In genomic region chr1:179207846-179208595, GRCm38 (mm10) we compare ENCODE assay signal across 28 mouse cellular contexts.
DNase-seq lines count a peak whose midpoint lies in the region; ATAC-seq and TF ChIP-seq lines count a peak whose summit lies in the region.
"Had no signal": no experiment of that assay in that cellular context is flagged by ENCODE, and none has a peak within 500 bp of the region (broad histone marks: within the 10 kb centered on the region; RNA-seq: fewer than 3 reads in every experiment).

No protein-coding gene starts in this region.

- no peak overlapping the region for H3K4me2 ChIP-seq in forebrain, embryonic 14.5 days (ENCODE audit: low read length)
- H3K4me2 ChIP-seq in forebrain, postnatal 0 days (ENCODE audit: low read depth): no peak overlapping the region
- H3K4me2 ChIP-seq in hindbrain, embryonic 11.5 days (replicated peaks; ENCODE audit: low read depth, low read length): no peak overlapping the region
- no peak overlapping the region for H3K4me2 ChIP-seq in hindbrain, embryonic 13.5 days
- no peak overlapping the region for H3K4me2 ChIP-seq in midbrain, embryonic 13.5 days (replicated peaks)
- H3K4me2 ChIP-seq in midbrain, embryonic 14.5 days (ENCODE audit: low read length): no peak overlapping the region
- H3K4me2 ChIP-seq: embryonic facial prominence, embryonic 13.5 days; forebrain, embryonic 12.5 days; heart, embryonic 13.5 days; hindbrain, embryonic 15.5 days had no signal

- ATAC-seq in forebrain, embryonic 14.5 days: no peak; the same call in 1 of the 2 replicates
- ATAC-seq in forebrain, postnatal 0 days: no peak
- no peak for ATAC-seq in hindbrain, embryonic 11.5 days (ENCODE audit: low FRiP score)
- ATAC-seq in hindbrain, embryonic 13.5 days (ENCODE audit: low FRiP score): no peak
- ATAC-seq in midbrain, embryonic 13.5 days: peak; percentile 20; the same call in 1 of the 2 replicates
- ATAC-seq in midbrain, embryonic 14.5 days (ENCODE audit: low FRiP score, low TSS enrichment): no peak
- ATAC-seq: forebrain, embryonic 16.5 days; intestine, postnatal 0 days; Patski had no signal

- H3K36me3 ChIP-seq in forebrain, embryonic 14.5 days (ENCODE audit: control insufficient read depth, insufficient read depth, low read length): no peaks in the 10 kb centered on the region
- H3K36me3 ChIP-seq in forebrain, postnatal 0 days (ENCODE audit: insufficient read depth): no peaks in the 10 kb centered on the region
- H3K36me3 ChIP-seq in hindbrain, embryonic 11.5 days (ENCODE audit: control insufficient read depth, insufficient read depth, low read length): no peaks in the 10 kb centered on the region
- H3K36me3 ChIP-seq in hindbrain, embryonic 13.5 days: no peaks in the 10 kb centered on the region
- H3K36me3 ChIP-seq in midbrain, embryonic 13.5 days: no peaks in the 10 kb centered on the region
- no peaks in the 10 kb centered on the region for H3K36me3 ChIP-seq in midbrain, embryonic 14.5 days (ENCODE audit: control insufficient read depth, insufficient read depth, low read length)
- H3K36me3 ChIP-seq: embryonic facial prominence, embryonic 13.5 days; forebrain, embryonic 12.5 days; G1E; heart, embryonic 13.5 days; hindbrain, embryonic 10.5 days; hindbrain, embryonic 15.5 days had no signal

- H3K9ac ChIP-seq in forebrain, embryonic 14.5 days (ENCODE audit: low read length): no peak overlapping the region
- no peak overlapping the region for H3K9ac ChIP-seq in forebrain, postnatal 0 days
- H3K9ac ChIP-seq in hindbrain, embryonic 11.5 days (ENCODE audit: low read depth, low read length): no peak overlapping the region
- H3K9ac ChIP-seq in hindbrain, embryonic 13.5 days: no peak overlapping the region
- H3K9ac ChIP-seq in midbrain, embryonic 13.5 days (replicated peaks): no peak overlapping the region
- no peak overlapping the region for H3K9ac ChIP-seq in midbrain, embryonic 14.5 days (replicated peaks; ENCODE audit: low read length)
- H3K9ac ChIP-seq: embryonic facial prominence, embryonic 13.5 days; forebrain, embryonic 12.5 days; heart, embryonic 13.5 days; hindbrain, embryonic 15.5 days had no signal

- no peaks in the 10 kb centered on the region for H3K9me3 ChIP-seq in forebrain, embryonic 14.5 days (replicated peaks; ENCODE audit: control insufficient read depth, low read length)
- no peaks in the 10 kb centered on the region for H3K9me3 ChIP-seq in forebrain, postnatal 0 days (ENCODE audit: low read length)
- no peaks in the 10 kb centered on the region for H3K9me3 ChIP-seq in hindbrain, embryonic 11.5 days (ENCODE audit: control insufficient read depth, low read length)
- no peaks in the 10 kb centered on the region for H3K9me3 ChIP-seq in hindbrain, embryonic 13.5 days
- no peaks in the 10 kb centered on the region for H3K9me3 ChIP-seq in midbrain, embryonic 13.5 days
- no peaks in the 10 kb centered on the region for H3K9me3 ChIP-seq in midbrain, embryonic 14.5 days (ENCODE audit: control insufficient read depth, low read length)
- H3K9me3 ChIP-seq: embryonic facial prominence, embryonic 13.5 days; forebrain, embryonic 12.5 days; G1E; heart, embryonic 13.5 days; hindbrain, embryonic 10.5 days; hindbrain, embryonic 15.5 days had no signal

- no peak overlapping the region for H3K27ac ChIP-seq in forebrain, embryonic 14.5 days (ENCODE audit: low read depth, low read length)
- H3K27ac ChIP-seq in forebrain, postnatal 0 days (ENCODE audit: low read depth, low read length): no peak overlapping the region
- H3K27ac ChIP-seq in hindbrain, embryonic 11.5 days (ENCODE audit: low read depth, low read length): peak overlapping the region; percentile 18; the same call in 1 of the 2 replicates
- H3K27ac ChIP-seq in hindbrain, embryonic 13.5 days: no peak overlapping the region
- peak overlapping the region; percentile 14; the same call in 1 of the 2 replicates for H3K27ac ChIP-seq in midbrain, embryonic 13.5 days
- H3K27ac ChIP-seq in midbrain, embryonic 14.5 days (replicated peaks; ENCODE audit: low read depth, low read length): no peak overlapping the region
- H3K27ac ChIP-seq: embryonic facial prominence, embryonic 13.5 days; forebrain, embryonic 12.5 days; gastrocnemius, adult 2 months; heart, embryonic 13.5 days; hindbrain, embryonic 10.5 days; hindbrain, embryonic 15.5 days had no signal

- no peak for TF ChIP-seq CTCF in forebrain, postnatal 0 days (IDR thresholded peaks at IDR 0.05; ENCODE audit: low read depth)
- TF ChIP-seq CTCF in brain, embryonic 14.5 days (IDR thresholded peaks at IDR 0.05; ENCODE audit: borderline replicate concordance, extremely low read depth, insufficient read depth, insufficient read length): no peak

- WGBS in forebrain, embryonic 14.5 days: 52% methylated on average over 12 of the region's 12 CpGs
- 49% methylated on average over 12 of the region's 12 CpGs for WGBS in forebrain, postnatal 0 days
- WGBS in hindbrain, embryonic 11.5 days: 82% methylated on average over 12 of the region's 12 CpGs
- 64% methylated on average over 12 of the region's 12 CpGs for WGBS in hindbrain, embryonic 13.5 days
- 66% methylated on average over 12 of the region's 12 CpGs for WGBS in midbrain, embryonic 13.5 days
- 66% methylated on average over 12 of the region's 12 CpGs for WGBS in midbrain, embryonic 14.5 days

- H3K27me3 ChIP-seq in forebrain, embryonic 14.5 days (replicated peaks; ENCODE audit: control insufficient read depth, insufficient read depth, low read length): no peaks in the 10 kb centered on the region
- H3K27me3 ChIP-seq in forebrain, postnatal 0 days (ENCODE audit: insufficient read depth, low read length): no peaks in the 10 kb centered on the region
- H3K27me3 ChIP-seq in hindbrain, embryonic 11.5 days (ENCODE audit: control insufficient read depth, insufficient read depth, low read length): no peaks in the 10 kb centered on the region
- no peaks in the 10 kb centered on the region for H3K27me3 ChIP-seq in hindbrain, embryonic 13.5 days
- no peaks in the 10 kb centered on the region for H3K27me3 ChIP-seq in midbrain, embryonic 13.5 days
- no peaks in the 10 kb centered on the region for H3K27me3 ChIP-seq in midbrain, embryonic 14.5 days (ENCODE audit: control insufficient read depth, insufficient read depth, low read length)
- H3K27me3 ChIP-seq: CH12.LX; embryonic facial prominence, embryonic 13.5 days; forebrain, embryonic 12.5 days; heart, embryonic 13.5 days; hindbrain, embryonic 15.5 days; Patski had no signal

- H3K4me3 ChIP-seq in forebrain, embryonic 14.5 days (ENCODE audit: low read depth, low read length): no peak overlapping the region
- no peak overlapping the region for H3K4me3 ChIP-seq in forebrain, postnatal 0 days (ENCODE audit: low read depth, low read length)
- no peak overlapping the region for H3K4me3 ChIP-seq in hindbrain, embryonic 11.5 days (ENCODE audit: low read depth, low read length)
- H3K4me3 ChIP-seq in hindbrain, embryonic 13.5 days: no peak overlapping the region
- H3K4me3 ChIP-seq in midbrain, embryonic 13.5 days (replicated peaks): no peak overlapping the region
- H3K4me3 ChIP-seq in midbrain, embryonic 14.5 days (replicated peaks; ENCODE audit: low read depth, low read length): no peak overlapping the region
- H3K4me3 ChIP-seq: embryonic facial prominence, embryonic 13.5 days; erythroblast, embryonic 14.5 days; forebrain, embryonic 12.5 days; gastrocnemius, adult 2 months; heart, embryonic 13.5 days; hindbrain, embryonic 10.5 days; hindbrain, embryonic 15.5 days had no signal

- DNase-seq in forebrain, embryonic 14.5 days (ENCODE audit: low spot score): peak; percentile 38
- DNase-seq in forebrain, postnatal 0 days: no peak
- DNase-seq in hindbrain, embryonic 11.5 days (ENCODE audit: low spot score): no peak
- DNase-seq in midbrain, embryonic 14.5 days: no peak
- peak; percentile 44 for DNase-seq in brain, embryonic 14.5 days (ENCODE audit: low read depth)
- DNase-seq in cerebellum, postnatal 10 days: no peak
- DNase-seq: adrenal gland, postnatal 14 days; B cell, adult 2 months; cerebellum, adult 11-12 months; cerebellum, adult 8-10 months; cerebellum, postnatal 14 days; gastrocnemius, adult 2 months; gastrocnemius, postnatal 14 days; heart, adult 18-20 months; heart, postnatal 36 days had no signal

- peaks cover 5% of the 10 kb centered on the region; the same call in 1 of the 2 replicates for H3K4me1 ChIP-seq in forebrain, embryonic 14.5 days (ENCODE audit: control insufficient read depth, insufficient read depth, low read length)
- no peaks in the 10 kb centered on the region for H3K4me1 ChIP-seq in forebrain, postnatal 0 days (ENCODE audit: insufficient read depth)
- no peaks in the 10 kb centered on the region for H3K4me1 ChIP-seq in hindbrain, embryonic 11.5 days (replicated peaks; ENCODE audit: control insufficient read depth, insufficient read depth, low read length)
- peaks cover 18% of the 10 kb centered on the region for H3K4me1 ChIP-seq in hindbrain, embryonic 13.5 days (replicated peaks)
- peaks cover 16% of the 10 kb centered on the region for H3K4me1 ChIP-seq in midbrain, embryonic 13.5 days (replicated peaks)
- peaks cover 7% of the 10 kb centered on the region; the same call in 1 of the 2 replicates for H3K4me1 ChIP-seq in midbrain, embryonic 14.5 days (ENCODE audit: control insufficient read depth, insufficient read depth, low read length)

- no peak for TF ChIP-seq POLR2A in brain, embryonic 14.5 days (IDR thresholded peaks at IDR 0.05; ENCODE audit: borderline replicate concordance, extremely low read depth, insufficient read depth, insufficient read length, poor library complexity, severe bottlenecking)

Comparison
In these comparisons a context has a peak if more than half of its experiments do, and no peak if none do; other contexts are left out.
1. DNase-seq: peak in forebrain, embryonic 14.5 days (single experiment) and brain, embryonic 14.5 days (single experiment); none in forebrain, postnatal 0 days (single experiment), hindbrain, embryonic 11.5 days (single experiment), midbrain, embryonic 14.5 days (single experiment) and cerebellum, postnatal 10 days (0 of 2).
2. H3K27ac ChIP-seq: peak in hindbrain, embryonic 11.5 days (single experiment) and midbrain, embryonic 13.5 days (single experiment); none in forebrain, embryonic 14.5 days (single experiment), forebrain, postnatal 0 days (single experiment), hindbrain, embryonic 13.5 days (single experiment) and midbrain, embryonic 14.5 days (single experiment).